Mouse (Mus musculus): ENCODE data around the gene Maneal. TPM values are rescaled to one million over a fixed set of nuclear protein-coding genes. Genes with fewer than 3 reads are reported as not detected.

The Maneal gene
- polyA plus RNA-seq, 1 experiment from 2014 or later = 16.0 TPM

DNA sequence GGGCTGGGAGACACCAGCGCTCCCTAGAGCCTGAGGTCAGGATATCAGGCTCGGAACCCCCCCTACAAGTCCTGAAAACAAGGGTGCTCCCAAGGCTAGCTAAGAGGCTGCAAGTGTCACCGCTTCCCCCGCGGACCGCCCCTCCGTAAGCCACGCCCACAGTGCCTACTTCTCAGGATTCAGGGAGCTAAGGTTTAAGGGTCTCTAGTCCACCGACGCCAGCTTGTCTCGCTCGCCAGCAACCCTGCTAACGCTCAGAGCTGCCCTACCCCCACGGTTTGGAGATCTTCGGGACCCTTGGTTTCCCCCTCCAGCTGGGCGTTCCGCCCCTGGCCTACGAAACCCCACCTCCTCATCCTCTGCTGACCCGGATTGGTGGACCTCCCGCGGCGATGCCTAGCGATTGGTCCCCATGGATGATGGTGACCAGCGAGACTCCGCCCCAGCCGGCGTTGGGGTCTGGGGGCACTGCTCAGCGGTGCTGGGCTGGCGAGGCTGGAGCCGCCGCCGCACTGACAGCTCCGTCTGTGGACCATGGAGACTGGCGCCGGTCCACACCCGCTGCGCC, 19.5 kb upstream of the Maneal start:
- WGBS = under 1% methylated on average over 37 of the region's 37 CpGs
- Histone ChIP-seq H3K9me3 (no peaks in the 10 kb centered on the region), H3K4me2 (peak overlapping the region; percentile 58), H3K4me1 (replicated peaks) (peaks cover 18% of the 10 kb centered on the region), H3K4me3 (peak overlapping the region; percentile 48), H3K27me3 (peaks cover 13% of the 10 kb centered on the region; the same call in 1 of the 2 replicates), H3K36me3 (no peaks in the 10 kb centered on the region), H3K27ac (replicated peaks) (peak overlapping the region; percentile 60), H3K9ac (peak overlapping the region; percentile 44)
- peak; percentile 96 for ATAC-seq (ENCODE audit: low FRiP score, low read depth)

DNA sequence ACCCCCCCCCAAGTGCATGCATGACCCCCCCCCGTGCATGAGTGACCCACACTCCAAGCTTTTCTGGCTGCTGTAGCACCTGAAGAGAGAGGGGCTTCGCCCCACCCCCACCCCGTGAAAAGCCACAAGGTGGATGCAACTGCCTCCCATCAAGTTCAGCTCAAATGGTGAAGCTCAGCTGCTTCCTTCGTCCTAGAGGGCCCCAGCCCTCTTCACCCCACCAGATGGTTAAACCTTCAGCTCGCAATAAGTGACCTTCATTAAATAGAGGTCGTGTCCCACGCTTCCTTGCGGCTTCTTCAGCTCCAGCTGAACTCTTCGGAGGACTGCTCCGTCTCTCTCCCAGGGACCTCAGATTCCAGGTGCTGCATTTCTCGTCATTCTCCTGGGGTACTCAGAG, 18.6 kb upstream of the Maneal start, which contains the start of gene Epha10:
Gene Epha10, plus strand, starts transcription at position 301 of the 400 bp plus-strand sequence.
- Histone ChIP-seq H3K36me3 (no peaks in the 10 kb centered on the region), H3K9me3 (no peaks in the 10 kb centered on the region), H3K27me3 (0 out of 2 replicates have a peak, but pooled peaks cover 8% of the 10 kb centered on the region), H3K4me1 (replicated peaks) (peaks cover 18% of the 10 kb centered on the region), H3K4me2 (peak within 1 kb of the TSS; percentile 58), H3K27ac (replicated peaks) (peak within 1 kb of the TSS; percentile 60), H3K4me3 (peak within 1 kb of the TSS; percentile 48), H3K9ac (peak within 1 kb of the TSS; percentile 44)
- 5% methylated on average over 11 of the region's 11 CpGs for WGBS
- ATAC-seq (ENCODE audit: low FRiP score, low read depth) = no peak

- no peak overlapping the region for H3K27ac ChIP-seq (replicated peaks)
- H3K4me1 ChIP-seq (replicated peaks) = no peaks in the 10 kb centered on the region
- H3K27me3 ChIP-seq = no peaks in the 10 kb centered on the region
- no peak overlapping the region for H3K9ac ChIP-seq
- 94% methylated on average over 1 of the region's 1 CpGs for WGBS
- H3K4me3 ChIP-seq = no peak overlapping the region
- H3K9me3 ChIP-seq = no peaks in the 10 kb centered on the region
- no peak overlapping the region for H3K4me2 ChIP-seq
- no peaks in the 10 kb centered on the region for H3K36me3 ChIP-seq
- no peak for ATAC-seq (ENCODE audit: low FRiP score, low read depth)
Measured at GRCm38 (mm10) chr4:124872719-124873118, 10.7 kb upstream of the Maneal start.

DNA sequence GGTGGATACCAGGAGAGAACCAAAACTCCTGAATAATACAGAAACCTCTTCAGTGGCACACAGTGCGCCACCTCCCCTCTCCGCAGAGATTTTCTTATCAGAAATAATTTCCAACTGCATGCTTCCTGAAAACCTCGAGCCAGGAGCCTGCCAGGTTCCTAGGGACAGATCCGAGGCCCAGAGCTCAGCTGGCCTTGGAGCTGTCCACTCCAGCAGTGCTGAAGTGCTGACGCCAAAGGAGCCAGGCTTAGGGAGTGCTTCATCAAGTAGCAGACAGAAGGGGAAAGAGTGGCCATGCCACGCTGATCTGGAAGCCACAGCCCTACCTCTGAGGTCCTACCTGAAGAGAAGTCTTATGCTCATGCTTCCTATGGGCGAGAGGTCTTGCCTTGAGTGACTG, 1.5 kb downstream of the Maneal start:
- WGBS = 18% methylated on average over 7 of the region's 7 CpGs
- Histone ChIP-seq H3K9ac (peak overlapping the region; percentile 83), H3K9me3 (no peaks in the 10 kb centered on the region), H3K27me3 (no peaks in the 10 kb centered on the region), H3K4me3 (peak overlapping the region; percentile 83), H3K4me1 (replicated peaks) (peaks cover 26% of the 10 kb centered on the region), H3K27ac (replicated peaks) (no peak overlapping the region), H3K36me3 (peaks cover 32% of the 10 kb centered on the region), H3K4me2 (peak overlapping the region; percentile 93)
- ATAC-seq (ENCODE audit: low FRiP score, low read depth) = no peak

DNA sequence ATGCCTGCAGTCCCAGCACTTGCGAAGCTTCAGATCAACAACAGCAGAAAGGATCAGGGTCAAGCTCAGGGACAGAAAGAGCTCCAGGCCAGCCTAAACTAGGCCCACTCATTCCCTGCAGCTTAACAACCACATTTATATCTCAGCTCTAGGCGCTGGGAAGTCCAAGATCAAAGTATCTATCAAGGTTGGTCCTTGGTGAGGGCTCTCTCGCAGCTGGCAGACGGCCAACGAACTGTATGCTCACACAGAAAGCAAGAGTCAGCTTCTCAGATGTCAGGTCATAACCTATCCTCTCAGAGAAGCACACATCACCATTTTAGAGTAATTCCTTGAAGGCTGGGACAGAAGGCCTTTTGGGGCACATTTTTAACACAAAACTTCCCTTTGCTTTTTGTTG, 3.6 kb downstream of the Maneal start:
- no peak for ATAC-seq (ENCODE audit: low FRiP score, low read depth)
- H3K27ac ChIP-seq (replicated peaks) = no peak overlapping the region
- no peaks in the 10 kb centered on the region for H3K27me3 ChIP-seq
- peaks cover 51% of the 10 kb centered on the region for H3K36me3 ChIP-seq
- H3K9ac ChIP-seq = no peak overlapping the region
- H3K4me1 ChIP-seq (replicated peaks) = peaks cover 31% of the 10 kb centered on the region
- no peaks in the 10 kb centered on the region for H3K9me3 ChIP-seq
- WGBS = 80% methylated on average over 5 of the region's 5 CpGs
- H3K4me2 ChIP-seq = no peak overlapping the region
- no peak overlapping the region for H3K4me3 ChIP-seq

DNA sequence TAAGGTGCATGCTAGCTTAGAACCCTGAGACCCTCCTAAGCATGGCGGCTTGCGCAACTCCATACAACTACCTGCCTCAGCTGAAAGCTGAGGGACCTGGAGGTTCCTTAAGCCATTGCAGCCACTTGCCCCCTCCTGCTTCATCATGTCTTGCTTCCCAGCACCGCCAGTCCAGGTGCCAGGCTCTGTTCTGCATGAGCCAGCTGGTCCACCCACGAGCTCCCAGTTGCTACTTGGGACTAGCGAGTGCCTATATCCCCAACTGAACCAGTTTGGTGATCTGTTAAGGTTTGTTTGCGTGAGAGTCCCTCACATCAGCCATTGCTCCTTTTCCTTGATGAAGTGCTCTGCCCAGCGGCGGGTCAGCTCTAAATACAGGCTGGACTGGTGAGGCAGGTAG, 5.7 kb downstream of the Maneal start:
- 94% methylated on average over 8 of the region's 8 CpGs for WGBS
- H3K36me3 ChIP-seq = peaks cover 51% of the 10 kb centered on the region
- ATAC-seq (ENCODE audit: low FRiP score, low read depth) = no peak

GRCm38 (mm10) chr4:124850933-124851658, 10.9 kb downstream of the Maneal start, which contains the start of gene 1110065P20Rik:
Gene 1110065P20Rik (minus strand): TSS chr4:124851196.
- Histone ChIP-seq H3K4me3 (peak within 1 kb of the TSS; percentile 86), H3K36me3 (peaks cover 25% of the 10 kb centered on the region), H3K9me3 (no peaks in the 10 kb centered on the region), H3K4me1 (replicated peaks) (peaks cover 47% of the 10 kb centered on the region), H3K9ac (peak within 1 kb of the TSS; percentile 91), H3K27me3 (no peaks in the 10 kb centered on the region), H3K27ac (replicated peaks) (peak within 1 kb of the TSS; percentile 99), H3K4me2 (peak within 1 kb of the TSS; percentile 90)
- ATAC-seq (ENCODE audit: low FRiP score, low read depth) = peak; percentile 45
- WGBS = under 1% methylated on average over 73 of the region's 75 CpGs

More for the DNA sequence above, 5.7 kb downstream of the Maneal start:
- Histone ChIP-seq H3K27me3 (no peaks in the 10 kb centered on the region), H3K4me3 (no peak overlapping the region), H3K4me1 (replicated peaks) (peaks cover 40% of the 10 kb centered on the region), H3K27ac (replicated peaks) (no peak overlapping the region), H3K4me2 (no peak overlapping the region), H3K9me3 (no peaks in the 10 kb centered on the region), H3K9ac (no peak overlapping the region)

DNA sequence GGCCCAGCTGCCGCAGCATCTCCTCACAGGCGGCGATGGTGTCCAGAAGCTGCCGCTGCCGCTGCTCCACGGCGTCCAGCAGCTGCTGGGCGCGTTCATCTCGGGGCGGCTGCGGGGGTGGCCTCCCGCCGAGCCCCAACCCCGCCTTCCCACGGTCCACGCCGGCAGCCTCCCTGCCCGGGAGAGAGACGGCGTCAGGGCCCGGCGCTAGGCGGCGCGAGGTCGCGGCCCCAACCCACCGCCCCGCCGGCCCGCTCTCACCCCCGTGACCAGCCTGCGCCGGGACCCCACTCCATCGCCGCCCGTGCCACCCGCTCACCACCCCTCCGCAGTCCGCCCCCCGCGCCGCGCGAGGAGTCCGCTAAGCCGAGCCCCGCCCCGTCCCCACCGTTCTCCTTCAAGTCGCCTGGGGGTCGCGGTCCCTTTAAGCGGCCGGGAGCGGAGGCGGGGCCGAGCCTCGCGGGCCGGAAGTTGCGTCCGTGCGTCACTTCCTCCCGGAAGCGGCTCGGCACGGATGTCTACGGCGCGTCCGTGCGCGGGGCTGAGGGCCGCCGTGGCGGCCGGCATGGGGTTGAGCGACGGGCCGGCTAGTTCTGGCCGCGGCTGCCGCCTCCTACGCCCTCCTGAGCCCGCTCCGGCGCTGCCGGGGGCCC, 11.6 kb downstream of the Maneal start, which contains the start of gene Yrdc:
Gene Yrdc, plus strand, starts transcription at position 419 of the 653 bp plus-strand sequence.
- Histone ChIP-seq H3K4me2 (peak within 1 kb of the TSS; percentile 90), H3K4me3 (peak within 1 kb of the TSS; percentile 86), H3K36me3 (peaks cover 18% of the 10 kb centered on the region), H3K27me3 (no peaks in the 10 kb centered on the region), H3K9me3 (no peaks in the 10 kb centered on the region), H3K27ac (replicated peaks) (peak within 1 kb of the TSS; percentile 99), H3K9ac (peak within 1 kb of the TSS; percentile 91), H3K4me1 (replicated peaks) (peaks cover 47% of the 10 kb centered on the region)
- peak; percentile 92 for ATAC-seq (ENCODE audit: low FRiP score, low read depth)
- WGBS = 0% methylated on average over 70 of the region's 90 CpGs

DNA sequence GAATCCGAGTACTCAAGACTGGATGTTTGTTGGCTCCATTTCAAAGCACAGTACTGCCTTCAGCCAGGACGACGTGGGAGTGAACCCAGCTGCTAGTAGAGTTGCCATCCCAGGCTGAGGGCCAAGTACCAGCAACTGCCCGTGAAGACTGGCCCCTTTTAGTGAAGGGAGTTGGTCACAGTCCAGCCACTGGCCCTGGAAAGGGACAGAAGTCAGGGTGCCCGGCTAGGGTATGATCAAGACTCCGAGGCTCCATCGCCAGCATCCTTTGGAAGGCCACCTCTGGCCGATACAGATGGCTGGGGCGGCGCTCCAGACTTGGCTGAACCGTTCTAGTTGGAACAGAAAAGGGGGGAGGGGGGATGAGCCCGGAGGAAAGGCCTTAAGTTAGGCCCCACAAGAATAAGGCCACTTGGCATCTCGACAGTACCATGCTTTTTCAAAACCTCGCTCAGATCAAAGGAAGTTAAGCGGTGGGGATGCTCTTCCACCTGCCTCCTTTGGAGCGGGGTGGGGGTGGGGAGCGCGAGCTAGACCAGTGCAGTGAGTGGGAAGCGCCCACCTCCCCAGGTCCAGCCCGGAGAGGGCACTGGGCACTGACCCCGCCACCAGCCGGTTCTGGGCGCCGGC, 12.2 kb downstream of the Maneal start:
- ATAC-seq (ENCODE audit: low FRiP score, low read depth) = peak; percentile 49
- under 1% methylated on average over 24 of the region's 24 CpGs for WGBS

GRCm38 (mm10) chr4:124847573-124847972, 14.4 kb downstream of the Maneal start:
- Histone ChIP-seq H3K4me2 (no peak overlapping the region), H3K9me3 (no peaks in the 10 kb centered on the region), H3K36me3 (peaks cover 3% of the 10 kb centered on the region; the same call in 1 of the 2 replicates), H3K4me1 (replicated peaks) (peaks cover 34% of the 10 kb centered on the region), H3K27me3 (no peaks in the 10 kb centered on the region), H3K4me3 (no peak overlapping the region), H3K27ac (replicated peaks) (peak overlapping the region; percentile 41; the same call in 1 of the 2 replicates), H3K9ac (no peak overlapping the region)
- 6% methylated on average over 8 of the region's 8 CpGs for WGBS
- ATAC-seq (ENCODE audit: low FRiP score, low read depth) = no peak

More for the DNA sequence above, 12.2 kb downstream of the Maneal start:
- peak overlapping the region; percentile 99 for H3K27ac ChIP-seq (replicated peaks)
- peak overlapping the region; percentile 91 for H3K9ac ChIP-seq
- H3K27me3 ChIP-seq = no peaks in the 10 kb centered on the region
- H3K4me3 ChIP-seq = peak overlapping the region; percentile 86
- H3K9me3 ChIP-seq = no peaks in the 10 kb centered on the region
- H3K4me1 ChIP-seq (replicated peaks) = peaks cover 47% of the 10 kb centered on the region
- H3K4me2 ChIP-seq = peak overlapping the region; percentile 90
- peaks cover 14% of the 10 kb centered on the region for H3K36me3 ChIP-seq

- Histone ChIP-seq H3K4me3 (no peak overlapping the region), H3K36me3 (peaks cover 25% of the 10 kb centered on the region)
Measured at GRCm38 (mm10) chr4:124843493-124843892, 18.5 kb downstream of the Maneal start.

More at GRCm38 (mm10) chr4:124843493-124843892, 18.5 kb downstream of the Maneal start:
- no peak for ATAC-seq (ENCODE audit: low FRiP score, low read depth)
- H3K4me1 ChIP-seq (replicated peaks) = peaks cover 14% of the 10 kb centered on the region
- no peak overlapping the region for H3K4me2 ChIP-seq
- H3K9ac ChIP-seq = no peak overlapping the region
- H3K9me3 ChIP-seq = no peaks in the 10 kb centered on the region
- no peak overlapping the region for H3K27ac ChIP-seq (replicated peaks)
- H3K27me3 ChIP-seq = no peaks in the 10 kb centered on the region
- WGBS = 57% methylated on average over 11 of the region's 11 CpGs
